ENCODE assay signal across 8 mouse cellular contexts in genomic region chr2:73066307-73067167, GRCm38 (mm10).
DNase-seq lines count a peak whose midpoint lies in the region; ATAC-seq and TF ChIP-seq lines count a peak whose summit lies in the region.

No protein-coding gene starts in this region.

- H3K4me1 ChIP-seq in embryonic facial prominence, embryonic 14.5 days (ENCODE audit: control insufficient read depth, insufficient read depth, low read length), result peaks cover 9% of the 10 kb centered on the region; the same call in 1 of the 2 replicates
- H3K4me1 ChIP-seq in intestine, postnatal 0 days (replicated peaks; ENCODE audit: control insufficient read depth, insufficient read depth, low read length), result no peaks in the 10 kb centered on the region
- H3K4me1 ChIP-seq in liver, postnatal 0 days (ENCODE audit: insufficient read depth), result peaks cover 8% of the 10 kb centered on the region; the same call in 1 of the 2 replicates

- no peak overlapping the region for H3K27ac ChIP-seq in left cerebral cortex, adult 2 months
- H3K27ac ChIP-seq in embryonic facial prominence, embryonic 14.5 days (replicated peaks; ENCODE audit: low read depth, low read length), result no peak overlapping the region
- no peak overlapping the region; the same call in 1 of the 2 replicates for H3K27ac ChIP-seq in intestine, postnatal 0 days (ENCODE audit: low read depth, low read length)
- no peak overlapping the region for H3K27ac ChIP-seq in liver, postnatal 0 days (ENCODE audit: low read depth)

- TF ChIP-seq EP300 in liver, postnatal 0 days (IDR thresholded peaks at IDR 0.05; ENCODE audit: low read depth), result peak; percentile 7; the same call in 1 of the 2 replicates

- H3K36me3 ChIP-seq in embryonic facial prominence, embryonic 14.5 days (ENCODE audit: control insufficient read depth, insufficient read depth, low read length), result no peaks in the 10 kb centered on the region
- no peaks in the 10 kb centered on the region for H3K36me3 ChIP-seq in intestine, postnatal 0 days (ENCODE audit: control insufficient read depth, insufficient read depth)
- H3K36me3 ChIP-seq in liver, postnatal 0 days (replicated peaks; ENCODE audit: insufficient read depth, low read length), result no peaks in the 10 kb centered on the region

- H3K4me2 ChIP-seq in embryonic facial prominence, embryonic 14.5 days (ENCODE audit: low read depth, low read length), result peak overlapping the region; percentile 40
- peak overlapping the region; percentile 30 for H3K4me2 ChIP-seq in intestine, postnatal 0 days (replicated peaks; ENCODE audit: low read depth)
- H3K4me2 ChIP-seq in liver, postnatal 0 days (ENCODE audit: low read depth, low read length), result peak overlapping the region; percentile 47; the same call in 1 of the 2 replicates

- no peak for DNase-seq in left cerebral cortex, adult 2 months (ENCODE audit: extremely low spot score in 1 of 2, low spot score in 2 of 2)
- DNase-seq in left cerebral cortex, adult 11 months (ENCODE audit: low spot score), result no peak
- peak; percentile 62 for DNase-seq in embryonic facial prominence, embryonic 14.5 days (ENCODE audit: low spot score)
- DNase-seq in liver, postnatal 0 days, result peak; percentile 34
- DNase-seq in urinary bladder, postnatal 36 days (ENCODE audit: low spot score in 2 of 2), result no peak
- DNase-seq in cerebellum, adult 8-10 months, result no peak
- DNase-seq in urinary bladder, postnatal 4 days (ENCODE audit: low spot score in 2 of 2), result no peak

- H3K9ac ChIP-seq in embryonic facial prominence, embryonic 14.5 days (ENCODE audit: low read depth, low read length), result peak overlapping the region; percentile 38; the same call in 1 of the 2 replicates
- H3K9ac ChIP-seq in intestine, postnatal 0 days (ENCODE audit: low read depth, low read length), result no peak overlapping the region
- no peak overlapping the region for H3K9ac ChIP-seq in liver, postnatal 0 days (replicated peaks)

- TF ChIP-seq CTCF in left cerebral cortex, adult 2 months (IDR thresholded peaks at IDR 0.05), result peak; percentile 15
- peak; percentile 58 for TF ChIP-seq CTCF in intestine, postnatal 0 days (IDR thresholded peaks at IDR 0.05; ENCODE audit: low read depth)
- TF ChIP-seq CTCF in liver, postnatal 0 days (IDR thresholded peaks at IDR 0.05; ENCODE audit: low read depth), result peak; percentile 39

- ATAC-seq in embryonic facial prominence, embryonic 14.5 days (ENCODE audit: low read depth), result peak; percentile 33; the same call in 1 of the 2 replicates
- 0 out of 2 replicates have a peak, but pooled peaks have one; percentile 22 for ATAC-seq in intestine, postnatal 0 days
- peak; percentile 35 for ATAC-seq in liver, postnatal 0 days

- no peak overlapping the region for H3K4me3 ChIP-seq in left cerebral cortex, adult 2 months
- H3K4me3 ChIP-seq in embryonic facial prominence, embryonic 14.5 days (ENCODE audit: low read depth, low read length), result no peak overlapping the region
- H3K4me3 ChIP-seq in intestine, postnatal 0 days (ENCODE audit: low read depth, low read length), result no peak overlapping the region
- no peak overlapping the region for H3K4me3 ChIP-seq in liver, postnatal 0 days (ENCODE audit: low read depth, low read length)

- WGBS in embryonic facial prominence, embryonic 14.5 days, result 23% methylated on average over 20 of the region's 20 CpGs
- WGBS in intestine, postnatal 0 days, result 25% methylated on average over 20 of the region's 20 CpGs
- WGBS in liver, postnatal 0 days (ENCODE audit: insufficient replicate concordance), result 23% methylated on average over 20 of the region's 20 CpGs

- H3K27me3 ChIP-seq in embryonic facial prominence, embryonic 14.5 days (replicated peaks; ENCODE audit: control insufficient read depth, insufficient read depth, low read length), result no peaks in the 10 kb centered on the region
- H3K27me3 ChIP-seq in intestine, postnatal 0 days (replicated peaks; ENCODE audit: control insufficient read depth, insufficient read depth, low read length), result no peaks in the 10 kb centered on the region
- no peaks in the 10 kb centered on the region for H3K27me3 ChIP-seq in liver, postnatal 0 days (ENCODE audit: insufficient read depth, low read length)

- H3K9me3 ChIP-seq in embryonic facial prominence, embryonic 14.5 days (ENCODE audit: control insufficient read depth, low read length), result no peaks in the 10 kb centered on the region
- no peaks in the 10 kb centered on the region for H3K9me3 ChIP-seq in intestine, postnatal 0 days (ENCODE audit: control insufficient read depth)
- no peaks in the 10 kb centered on the region for H3K9me3 ChIP-seq in liver, postnatal 0 days (ENCODE audit: low read length)

- intact Hi-C loops in left cerebral cortex, adult 2 months (cut with DNase I), result loop anchor here (5.0 kb wide), 1 partner anchor 549 kb away; no protein-coding TSS in a partner anchor

Comparison
In these comparisons a context has a peak if more than half of its experiments do, and no peak if none do; other contexts are left out.
1. DNase-seq: peak in embryonic facial prominence, embryonic 14.5 days (single experiment) and liver, postnatal 0 days (single experiment); none in left cerebral cortex, adult 2 months (0 of 2), left cerebral cortex, adult 11 months (single experiment), urinary bladder, postnatal 36 days (0 of 2), cerebellum, adult 8-10 months (single experiment) and urinary bladder, postnatal 4 days (0 of 2).
2. Peak in every context shown above with its lines, with median percentiles within 50 percentile points of each other: CTCF ChIP-seq, ATAC-seq and H3K4me2 ChIP-seq.